Mouse (Mus musculus) spleen, adult 2 months (tissue): ENCODE results near the gene Tpd52l1. TPM values are rescaled to one million over a fixed set of nuclear protein-coding genes. Genes with fewer than 3 reads are reported as not detected.

Source experiments
- DNase-seq, 2 experiments: peaks; one replicate each; pipeline versions ENCODE4 v3.0.0 to v3.0.0-alpha.2; 2012 to 2021; ENCODE audit warnings: low spot score in 2 of 2, low read depth in 1 of 2
- H3K27ac ChIP-seq: fragments of 200-500 bp; 2 replicates; pipeline ENCODE4 v1.5.1; 2012; ENCODE audit warnings: low read length, inconsistent platforms; ENCODE audit not compliant: insufficient read depth
- H3K27me3 ChIP-seq: fragments of 200-500 bp; 2 replicates; pipeline ENCODE4 v1.6.1; 2012; ENCODE audit warnings: mild to moderate bottlenecking, moderate library complexity, low read length, inconsistent platforms; ENCODE audit not compliant: control insufficient read depth, insufficient read depth
- H3K36me3 ChIP-seq: fragments of 200-500 bp; 2 replicates; pipeline ENCODE4 v1.6.1; 2012; ENCODE audit warnings: mild to moderate bottlenecking, low read length, inconsistent platforms; ENCODE audit not compliant: control insufficient read depth, insufficient read depth
- H3K4me1 ChIP-seq: fragments of 200-500 bp; 2 replicates; pipeline ENCODE4 v1.6.1; 2011; ENCODE audit warnings: inconsistent platforms; ENCODE audit not compliant: control insufficient read depth, insufficient read depth, insufficient read length
- H3K4me3 ChIP-seq: fragments of 200-500 bp; 2 replicates; pipeline ENCODE4 v1.5.1; 2011; ENCODE audit warnings: mild to moderate bottlenecking, inconsistent platforms; ENCODE audit not compliant: insufficient read depth, insufficient read length; ENCODE audit errors: extremely low read depth
- CTCF ChIP-seq: fragments of 200-500 bp; IDR thresholded peaks from 2 replicates; pipeline ENCODE4 v1.5.1; 2011; ENCODE audit warnings: mild to moderate bottlenecking, inconsistent platforms; ENCODE audit not compliant: insufficient read depth, insufficient read length, insufficient replicate concordance; ENCODE audit errors: extremely low read depth
- POLR2A ChIP-seq: fragments of 200-500 bp; IDR thresholded peaks from 2 replicates; pipeline ENCODE4 v1.6.1; 2011; ENCODE audit warnings: low read depth, low read length, inconsistent platforms
- WGBS: fragments of 180-500 bp; shearing (Covaris S2); methylation state at CpG from one replicate; pipeline ENCODE4 v1.1.7; 2018; 5-methylcytosine and 5-hydroxymethylcytosine counted together
- polyA plus RNA-seq: library from polyadenylated mRNA; depleted of rRNA; stranded (reverse); fragments of >200 nt; gene quantifications from 2 replicates; pipeline ENCODE4 v1.2.3, GENCODE M21; 2012; rRNA removed

Tpd52l1 gene
- 0.25 and 0.28 TPM in 2 replicates for polyA plus RNA-seq

- Histone ChIP-seq H3K4me3 (peak within 1 kb of the TSS; percentile 39; the same call in 1 of the 2 replicates), H3K27ac (no peak within 1 kb of the TSS), H3K4me1 (peaks cover 2% of the 10 kb centered on the region; the same call in 1 of the 2 replicates), H3K27me3 (peaks cover 1% of the 10 kb centered on the region; the same call in 1 of the 2 replicates), H3K36me3 (no peaks in the 10 kb centered on the region)
- peak in 1 of 2 experiments; percentile 9 for DNase-seq
- WGBS, result 3% methylated on average over 59 of the region's 59 CpGs
- TF ChIP-seq CTCF, result peak; percentile 32; the same call in 1 of the 2 replicates
- no peak for TF ChIP-seq POLR2A
These were observed at the start of gene Tpd52l1 for GRCm38 (mm10) chr10:31445291-31446124. Gene Tpd52l1 (minus strand): TSS chr10:31445958.

- H3K36me3 ChIP-seq, result no peaks in the 10 kb centered on the region
- no peak for DNase-seq
- H3K27ac ChIP-seq, result no peak overlapping the region
- no peaks in the 10 kb centered on the region for H3K27me3 ChIP-seq
- TF ChIP-seq POLR2A, result no peak
- no peak for TF ChIP-seq CTCF
- H3K4me3 ChIP-seq, result no peak overlapping the region
- 89% methylated on average over 1 of the region's 1 CpGs for WGBS
- no peaks in the 10 kb centered on the region for H3K4me1 ChIP-seq
These were observed 48.5 kb upstream of the Tpd52l1 start for GRCm38 (mm10) chr10:31494296-31494695.

- no peaks in the 10 kb centered on the region for H3K36me3 ChIP-seq
- no peak overlapping the region for H3K4me3 ChIP-seq
- 75% methylated on average over 10 of the region's 10 CpGs for WGBS
- H3K4me1 ChIP-seq, result no peaks in the 10 kb centered on the region
- H3K27me3 ChIP-seq, result no peaks in the 10 kb centered on the region
- H3K27ac ChIP-seq, result no peak overlapping the region
- no peak for DNase-seq
- no peak for TF ChIP-seq POLR2A
- no peak for TF ChIP-seq CTCF
These were observed 21.5 kb upstream of the Tpd52l1 start for GRCm38 (mm10) chr10:31467043-31467898.

- 80% methylated on average over 6 of the region's 6 CpGs for WGBS
- no peaks in the 10 kb centered on the region for H3K27me3 ChIP-seq
- H3K36me3 ChIP-seq, result no peaks in the 10 kb centered on the region
- no peak overlapping the region for H3K4me3 ChIP-seq
- H3K27ac ChIP-seq, result no peak overlapping the region
- TF ChIP-seq POLR2A, result no peak
- TF ChIP-seq CTCF, result no peak
- no peaks in the 10 kb centered on the region for H3K4me1 ChIP-seq
- DNase-seq, result no peak
These were observed 20.2 kb upstream of the Tpd52l1 start for GRCm38 (mm10) chr10:31465840-31466541.

GRCm38 (mm10) chr10:31465424-31465823 lies 19.7 kb upstream of the Tpd52l1 start:
- H3K27ac ChIP-seq, result no peak overlapping the region
- DNase-seq, result no peak
- no peaks in the 10 kb centered on the region for H3K4me1 ChIP-seq
- TF ChIP-seq POLR2A, result no peak
- TF ChIP-seq CTCF, result no peak
- no peak overlapping the region for H3K4me3 ChIP-seq
- 17% methylated on average over 4 of the region's 4 CpGs for WGBS
- H3K27me3 ChIP-seq, result no peaks in the 10 kb centered on the region
- H3K36me3 ChIP-seq, result no peaks in the 10 kb centered on the region

GRCm38 (mm10) chr10:31463044-31463443 lies 17.3 kb upstream of the Tpd52l1 start:
- no peak for DNase-seq
- no peaks in the 10 kb centered on the region for H3K4me1 ChIP-seq
- H3K4me3 ChIP-seq, result no peak overlapping the region
- WGBS, result 87% methylated on average over 2 of the region's 2 CpGs
- no peak for TF ChIP-seq CTCF
- no peak for TF ChIP-seq POLR2A
- no peak overlapping the region for H3K27ac ChIP-seq
- no peaks in the 10 kb centered on the region for H3K36me3 ChIP-seq
- H3K27me3 ChIP-seq, result no peaks in the 10 kb centered on the region
